Mouse (Mus musculus) spleen, embryonic (tissue): ENCODE data around the gene Cpvl.

Source experiments
- CTCF ChIA-PET: fragments of 350-600 bp; sonication (Branson Sonifier 250); formaldehyde crosslinking; loops from one replicate; lab custom pipeline; 2022; lab: Charles Lee

Gene Cpvl

GRCm38 (mm10) chr6:53978571-53978970 is at the start of gene Cpvl:
Gene Cpvl, minus strand, starts transcription at chr6:53978671.
- CTCF ChIA-PET, result no interaction called here

DNA sequence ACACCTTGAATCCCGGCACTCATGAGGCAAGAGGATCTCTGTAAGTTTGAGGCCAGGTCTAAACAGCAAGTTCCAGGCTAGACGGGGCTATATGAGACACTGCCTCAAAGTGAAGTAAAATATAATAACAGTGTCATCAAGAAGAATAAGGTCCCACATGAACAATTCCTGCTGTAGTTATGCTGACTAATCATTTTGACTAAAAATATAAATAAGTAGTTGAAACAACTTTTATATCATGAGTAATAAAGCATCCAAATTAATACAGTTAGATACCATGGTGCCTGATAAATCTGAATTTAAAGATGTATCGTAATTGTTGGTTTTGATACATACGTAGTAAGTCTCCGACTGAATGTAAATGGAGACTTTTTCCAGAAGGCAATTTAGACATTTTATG is 45.4 kb upstream of the Cpvl start:
- CTCF ChIA-PET, result no interaction called here

- CTCF ChIA-PET, result no interaction called here
Measured at GRCm38 (mm10) chr6:54021123-54021789, 42.8 kb upstream of the Cpvl start.

DNA sequence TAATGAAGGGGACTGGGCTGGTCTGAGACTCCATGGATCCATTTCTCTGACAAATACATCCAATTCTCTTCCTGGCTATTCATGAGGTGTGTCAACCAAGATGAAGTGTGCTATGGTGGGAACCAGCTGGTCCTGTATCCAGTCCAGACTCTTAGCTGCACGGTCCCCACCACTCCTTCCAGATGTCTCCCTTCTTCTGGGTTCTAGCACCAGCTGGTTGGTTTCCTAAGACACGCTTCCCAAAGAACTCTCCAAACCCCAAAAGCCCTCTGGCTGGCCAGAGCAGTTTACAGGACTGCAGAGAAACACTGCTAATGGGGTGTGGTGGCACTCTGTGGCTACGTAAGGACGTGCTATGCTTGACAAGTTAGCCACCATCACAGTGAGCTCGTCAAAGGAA is 40.4 kb upstream of the Cpvl start:
- CTCF ChIA-PET, result no interaction called here

GRCm38 (mm10) chr6:54018038-54018437 is 39.6 kb upstream of the Cpvl start:
- CTCF ChIA-PET, result no interaction called here

DNA sequence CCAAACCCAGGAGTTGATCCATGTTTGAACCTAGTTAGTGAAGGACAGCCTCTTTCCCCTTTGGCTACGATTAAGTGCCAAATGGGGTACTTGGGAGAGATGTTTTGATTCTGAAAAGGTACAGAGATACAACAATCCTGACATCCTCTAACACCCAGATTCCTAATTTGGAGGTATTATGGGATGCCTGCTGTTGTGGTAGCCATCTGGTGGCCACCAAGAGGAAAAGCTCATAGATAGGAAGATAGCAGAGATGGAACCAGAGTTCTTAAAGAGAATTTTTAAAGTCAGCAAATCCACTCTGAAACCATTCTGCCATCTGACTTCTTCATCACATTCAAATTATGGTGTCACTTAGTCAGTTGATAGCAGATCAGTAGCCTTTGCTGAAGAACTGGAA is 33.7 kb upstream of the Cpvl start:
- CTCF ChIA-PET, result no interaction called here

DNA sequence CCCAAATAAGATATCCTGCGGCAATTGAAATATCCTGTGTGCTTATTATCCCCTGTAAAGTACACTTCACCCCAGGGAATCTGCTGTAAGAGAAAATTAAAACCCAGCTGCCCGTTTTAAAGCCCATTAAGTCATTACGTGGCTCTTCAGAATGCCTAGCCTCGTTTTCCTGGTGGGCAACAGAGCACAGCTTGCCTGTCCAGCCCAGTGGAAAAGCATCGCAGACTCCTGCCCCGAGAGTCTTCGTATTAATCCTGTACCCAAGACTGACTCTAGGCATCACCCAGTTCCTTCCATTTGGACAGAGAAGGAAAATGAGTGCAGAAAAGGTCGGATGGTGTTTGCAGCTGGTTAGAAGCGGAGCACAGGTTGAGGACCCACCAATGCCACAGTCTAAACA is 31.9 kb upstream of the Cpvl start:
- CTCF ChIA-PET, result interaction anchor here (0.5 kb wide), 1 partner anchor 191 kb away, joined by 3 read pairs; no protein-coding TSS in a partner anchor

DNA sequence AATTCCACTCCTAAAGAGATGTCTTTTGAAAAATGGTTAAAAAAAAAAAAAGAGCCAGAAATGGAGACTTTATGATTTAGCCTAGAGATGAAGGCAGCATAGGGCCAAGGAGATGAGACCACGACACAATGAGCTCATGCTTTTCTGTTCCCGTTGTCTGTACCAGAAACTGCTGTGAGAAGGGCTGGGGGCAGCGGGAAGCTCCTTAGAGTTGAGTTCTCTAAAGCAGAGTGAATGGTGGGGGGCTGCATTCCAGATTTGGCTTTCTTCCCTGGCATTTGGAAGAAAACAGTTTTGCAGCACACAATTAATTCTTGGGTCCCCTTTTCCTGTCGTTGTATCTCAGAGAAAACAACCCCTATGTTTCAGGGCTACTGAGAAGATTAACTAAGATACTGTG is 30.8 kb upstream of the Cpvl start:
- CTCF ChIA-PET, result no interaction called here

- CTCF ChIA-PET, result no interaction called here
Measured at GRCm38 (mm10) chr6:54008448-54009120, 30.1 kb upstream of the Cpvl start.

DNA sequence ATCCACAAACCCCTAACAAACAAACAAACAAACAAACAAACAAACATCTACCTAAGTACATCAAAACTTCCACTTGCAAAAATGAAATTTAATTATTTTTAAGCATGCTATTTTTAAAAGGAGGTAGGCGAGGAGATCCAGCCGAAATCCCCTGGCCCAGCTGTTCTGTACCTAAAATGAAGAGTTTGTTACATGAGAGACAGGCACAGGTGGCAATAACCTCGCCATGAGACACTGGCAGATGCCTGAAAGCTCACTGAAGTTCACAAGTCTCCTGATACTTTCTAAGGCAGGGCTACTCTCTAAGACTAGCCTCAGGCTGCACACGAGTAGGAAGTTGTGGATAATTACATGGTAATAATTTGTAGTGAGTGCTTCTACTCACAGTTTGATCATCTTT is 26.8 kb upstream of the Cpvl start:
- CTCF ChIA-PET, result interaction anchor here (0.5 kb wide), 1 partner anchor 12 kb away, joined by 3 read pairs; no protein-coding TSS in a partner anchor

GRCm38 (mm10) chr6:53996226-53996955 is 17.9 kb upstream of the Cpvl start:
- CTCF ChIA-PET, result no interaction called here

DNA sequence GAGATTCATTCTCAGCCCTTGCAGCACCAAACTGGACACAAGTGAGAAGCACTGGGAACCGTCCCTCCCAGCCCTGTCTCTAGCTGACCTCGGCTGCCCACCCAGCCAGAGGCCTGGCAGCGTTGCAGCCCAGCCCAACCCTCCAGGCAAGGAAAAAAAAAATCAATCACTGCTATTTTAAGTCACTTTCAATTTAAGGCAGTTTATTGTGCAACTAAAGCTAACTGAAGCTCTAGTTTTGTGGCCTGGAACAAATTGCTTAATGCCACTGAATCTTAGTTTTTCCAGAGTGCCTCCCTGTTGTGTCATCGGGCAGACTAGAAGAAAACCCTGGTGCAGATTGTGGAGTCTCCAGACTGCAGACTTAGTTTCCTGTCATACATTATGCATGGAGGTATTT is 17.0 kb upstream of the Cpvl start:
- CTCF ChIA-PET, result no interaction called here

DNA sequence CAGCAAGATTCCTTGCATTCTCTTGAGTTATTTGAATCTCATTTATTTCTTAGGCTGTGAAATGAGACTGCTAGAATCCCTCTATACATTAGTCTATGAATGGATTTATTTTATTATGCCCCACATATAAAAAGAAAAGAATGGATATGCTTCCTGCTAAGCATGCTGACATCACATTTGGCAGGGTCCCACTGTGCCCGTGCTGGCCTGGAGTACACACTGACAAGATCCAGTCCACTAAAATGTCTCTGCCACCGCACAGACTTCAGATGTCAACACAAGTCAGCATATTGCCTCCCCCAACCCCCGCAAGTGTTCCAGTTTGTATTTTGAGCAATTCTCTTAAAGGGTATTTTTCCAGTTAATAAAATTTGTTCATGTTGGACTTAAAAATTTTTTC is 13.9 kb upstream of the Cpvl start:
- CTCF ChIA-PET, result interaction anchor here (0.8 kb wide), 1 partner anchor 13 kb away, joined by 3 read pairs; no protein-coding TSS in a partner anchor

- CTCF ChIA-PET, result no interaction called here
Measured at GRCm38 (mm10) chr6:53987235-53987634, 8.8 kb upstream of the Cpvl start.

GRCm38 (mm10) chr6:53986273-53986985 is 8.0 kb upstream of the Cpvl start:
- CTCF ChIA-PET, result no interaction called here

DNA sequence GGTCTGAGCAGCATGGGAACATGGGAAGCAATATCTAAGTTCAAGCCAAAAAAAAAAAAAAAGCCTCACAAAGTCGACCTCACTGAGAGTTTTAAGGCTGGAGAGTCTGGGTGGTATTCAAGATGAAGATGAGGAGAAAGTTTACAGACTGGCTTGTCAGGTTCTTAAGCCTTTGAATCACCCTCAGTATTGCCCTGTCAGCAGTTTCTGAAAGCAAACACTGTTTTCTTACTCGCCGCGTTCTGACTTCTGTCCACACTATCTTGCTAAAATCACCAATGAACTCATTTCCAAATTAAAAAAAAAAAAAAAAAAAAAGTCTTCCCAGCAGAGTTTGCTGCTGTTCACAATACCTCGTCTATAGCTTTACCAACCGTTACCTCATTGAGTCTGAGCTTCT is 5.3 kb upstream of the Cpvl start:
- CTCF ChIA-PET, result no interaction called here

DNA sequence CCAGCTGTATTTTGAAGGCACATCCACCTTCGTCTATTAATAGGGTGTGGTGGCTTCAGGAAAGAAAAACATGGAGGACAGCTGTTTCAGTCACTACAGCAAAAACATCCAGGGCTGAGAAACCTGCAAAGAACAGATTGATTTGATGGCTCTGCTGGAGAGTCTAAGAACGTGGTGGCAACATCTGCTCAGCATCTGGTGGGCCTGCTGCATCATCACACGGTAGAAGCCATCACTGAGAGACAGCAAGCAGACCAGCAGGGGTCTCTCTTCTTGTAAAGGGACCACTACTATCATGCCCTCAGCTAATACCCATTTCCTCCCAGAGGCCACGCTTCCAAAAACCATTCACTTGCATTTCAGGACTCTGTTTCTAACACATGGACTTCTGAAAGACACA is 4.1 kb upstream of the Cpvl start:
- CTCF ChIA-PET, result no interaction called here

- CTCF ChIA-PET, result no interaction called here
Measured at GRCm38 (mm10) chr6:53982047-53982600, 3.7 kb upstream of the Cpvl start.

- CTCF ChIA-PET, result no interaction called here
Measured at GRCm38 (mm10) chr6:53980817-53981480, 2.5 kb upstream of the Cpvl start.

GRCm38 (mm10) chr6:53974040-53974439 is 4.4 kb downstream of the Cpvl start:
- CTCF ChIA-PET, result no interaction called here

DNA sequence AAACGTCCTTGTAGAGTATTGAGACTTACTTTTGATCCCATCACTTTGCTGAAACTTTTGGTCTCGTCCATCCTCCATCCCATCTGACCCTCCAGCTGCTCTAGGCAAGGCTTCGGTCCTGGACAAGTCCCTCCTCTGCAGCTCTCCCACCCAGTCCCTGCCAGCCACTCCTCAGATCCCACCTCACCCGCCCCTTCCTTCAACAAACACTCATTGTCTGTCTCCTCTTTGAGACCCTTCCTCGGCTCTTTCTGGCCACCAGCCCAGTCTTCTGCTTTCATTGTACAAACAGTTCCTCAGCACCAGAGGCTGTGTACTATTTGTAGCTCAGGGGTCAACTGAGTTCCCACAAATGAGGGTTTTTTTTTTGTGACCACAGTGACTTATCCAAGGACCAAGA is 5.0 kb downstream of the Cpvl start:
- CTCF ChIA-PET, result interaction anchor here (0.7 kb wide), 1 partner anchor 33 kb away, joined by 3 read pairs; no protein-coding TSS in a partner anchor
